Comparison of ENCODE assay signal across 8 mouse cellular contexts in genomic region chr10:121206002-121206742, GRCm38 (mm10).
DNase-seq lines count a peak whose midpoint lies in the region; ATAC-seq lines count a peak whose summit lies in the region.

No protein-coding gene starts in this region.

- 4% methylated on average over 15 of the region's 15 CpGs for WGBS in hindbrain, embryonic 15.5 days

- peaks cover 24% of the 10 kb centered on the region for H3K27me3 ChIP-seq in hindbrain, embryonic 15.5 days

- peaks cover 20% of the 10 kb centered on the region for H3K4me1 ChIP-seq in hindbrain, embryonic 15.5 days (replicated peaks)

- ATAC-seq in frontal cortex, adult (ENCODE audit: low TSS enrichment) = peak; percentile 62
- ATAC-seq in hindbrain, embryonic 15.5 days (ENCODE audit: low FRiP score, low read depth) = peak; percentile 98
- ATAC-seq in CD4-positive, CD25-positive, alpha-beta regulatory T cell, adult 4 months = no peak

- no peak overlapping the region for H3K9ac ChIP-seq in hindbrain, embryonic 15.5 days

- no peaks in the 10 kb centered on the region for H3K36me3 ChIP-seq in hindbrain, embryonic 15.5 days

- H3K4me2 ChIP-seq in hindbrain, embryonic 15.5 days = peak overlapping the region; percentile 33

- H3K27ac ChIP-seq in hindbrain, embryonic 15.5 days (replicated peaks) = peak overlapping the region; percentile 47

- no peaks in the 10 kb centered on the region for H3K9me3 ChIP-seq in hindbrain, embryonic 15.5 days

- no peak overlapping the region for H3K4me3 ChIP-seq in hindbrain, embryonic 15.5 days

- peak; percentile 4 for DNase-seq in ovary, adult 18-20 months (ENCODE audit: low spot score)
- no peak for DNase-seq in ovary, postnatal 10 days (ENCODE audit: low spot score)
- DNase-seq in layer of hippocampus, postnatal 25 days (ENCODE audit: extremely low spot score in 1 of 2, low spot score in 1 of 2) = peak; percentile 24 to 53
- DNase-seq in lung, postnatal 14 days = peak; percentile 87
- peak; percentile 53 for DNase-seq in right cerebral cortex, postnatal 14 days
